Mouse (Mus musculus): Measurements from ENCODE around the gene Pou6f2.

GRCm38 (mm10) chr13:18309024-18309423 is 88.5 kb downstream of the Pou6f2 start:
- TF ChIP-seq CTCF (IDR thresholded peaks at IDR 0.05; ENCODE audit: control insufficient read depth, insufficient read depth, insufficient replicate concordance, low read depth, low read length) (no peak), POLR2A (IDR thresholded peaks at IDR 0.05; ENCODE audit: control insufficient read depth, low read depth, low read length) (no peak)
